Mouse (Mus musculus) hindbrain, embryonic 14.5 days (tissue): ENCODE results near the gene Gm1043. TPM values are rescaled to one million over a fixed set of nuclear protein-coding genes. Genes with fewer than 3 reads are reported as not detected.

ENCODE experiments used
- ATAC-seq: fragments of 200-750 bp; cut with Nextera tagmentation; 2 replicates; pipeline ENCODE4 v1.8.0; 2017; ENCODE audit warnings: moderate number of reproducible peaks, mild to moderate bottlenecking, moderate TSS enrichment, moderate library complexity; ENCODE audit not compliant: low FRiP score
- DNase-seq: peaks from one replicate; pipeline ENCODE4 v3.0.0-alpha.2; 2015; ENCODE audit warnings: low spot score
- H3K27ac ChIP-seq: fragments of 300-500 bp; sonication (generic); 2 replicates; pipeline ENCODE4 v1.5.1; 2014; ENCODE audit warnings: mild to moderate bottlenecking, moderate library complexity
- H3K27me3 ChIP-seq: fragments of 300-500 bp; sonication (generic); 2 replicates; pipeline ENCODE4 v1.6.1; 2014; ENCODE audit warnings: mild to moderate bottlenecking, low read length, mixed read lengths; ENCODE audit not compliant: control insufficient read depth, insufficient read depth
- H3K36me3 ChIP-seq: fragments of 300-500 bp; sonication (generic); replicated peaks from 2 replicates; pipeline ENCODE4 v1.6.1; 2014; ENCODE audit not compliant: control insufficient read depth, insufficient read depth
- H3K4me1 ChIP-seq: fragments of 300-500 bp; sonication (generic); replicated peaks from 2 replicates; pipeline ENCODE4 v1.6.1; 2014; ENCODE audit warnings: antibody characterized with exemption, low read length, mixed read lengths; ENCODE audit not compliant: control insufficient read depth, insufficient read depth
- H3K4me2 ChIP-seq: fragments of 300-500 bp; sonication (generic); replicated peaks from 2 replicates; pipeline ENCODE4 v1.6.1; 2014; ENCODE audit warnings: mild to moderate bottlenecking, moderate library complexity
- H3K4me3 ChIP-seq: fragments of 300-500 bp; sonication (generic); replicated peaks from 2 replicates; pipeline ENCODE4 v1.5.1; 2014; ENCODE audit warnings: mild to moderate bottlenecking, low read length
- H3K9ac ChIP-seq: fragments of 300-500 bp; sonication (generic); 2 replicates; pipeline ENCODE4 v1.6.1; 2014
- H3K9me3 ChIP-seq: fragments of 300-500 bp; sonication (generic); 2 replicates; pipeline ENCODE4 v1.6.1; 2016; ENCODE audit warnings: low read length; ENCODE audit not compliant: control insufficient read depth
- WGBS: fragments of 180-500 bp; shearing (Covaris S2); extraction: QIAGEN DNeasy Blood & Tissue Kit; methylation state at CpG from one replicate; pipeline ENCODE4 v1.1.7; 2014; 5-methylcytosine and 5-hydroxymethylcytosine counted together
- polyA plus RNA-seq: library from polyadenylated mRNA; unstranded; fragments of >200 nt; fragmentation: Nextera tagmentation; extraction: Ambion mirVana; gene quantifications from 2 replicates; pipeline ENCODE4 v1.2.1, GENCODE M21; 2014

Gm1043 gene
- polyA plus RNA-seq, 1 experiment from 2014 or later: 2.0 TPM

- DNase-seq (no peak), ATAC-seq (no peak)
- Histone ChIP-seq H3K9ac (no peak overlapping the region), H3K4me1 (peaks cover 9% of the 10 kb centered on the region; the same call in 1 of the 2 replicates), H3K4me2 (no peak overlapping the region), H3K9me3 (no peaks in the 10 kb centered on the region), H3K27ac (no peak overlapping the region), H3K27me3 (no peaks in the 10 kb centered on the region), H3K36me3 (peaks cover 12% of the 10 kb centered on the region), H3K4me3 (no peak overlapping the region)
- WGBS: 76% methylated on average over 7 of the region's 7 CpGs
Observed at GRCm38 (mm10) chr5:37083209-37083770, 1.9 kb upstream of the Gm1043 start.

- ATAC-seq: no peak
- Histone ChIP-seq H3K4me2 (no peak overlapping the region), H3K4me3 (no peak overlapping the region), H3K4me1 (peaks cover 9% of the 10 kb centered on the region; the same call in 1 of the 2 replicates), H3K9ac (no peak overlapping the region), H3K9me3 (no peaks in the 10 kb centered on the region), H3K36me3 (peaks cover 12% of the 10 kb centered on the region), H3K27me3 (no peaks in the 10 kb centered on the region), H3K27ac (no peak overlapping the region)
- 86% methylated on average over 9 of the region's 9 CpGs for WGBS
- DNase-seq: no peak
Observed at GRCm38 (mm10) chr5:37083850-37084249, 1.3 kb upstream of the Gm1043 start.

- no peak for ATAC-seq
- Histone ChIP-seq H3K4me2 (no peak overlapping the region), H3K27ac (no peak overlapping the region), H3K27me3 (peaks cover 8% of the 10 kb centered on the region), H3K9me3 (no peaks in the 10 kb centered on the region), H3K4me3 (no peak overlapping the region), H3K36me3 (peaks cover 12% of the 10 kb centered on the region), H3K9ac (no peak overlapping the region), H3K4me1 (peaks cover 9% of the 10 kb centered on the region; the same call in 1 of the 2 replicates)
- no peak for DNase-seq
- WGBS: 77% methylated on average over 3 of the region's 3 CpGs
Observed at GRCm38 (mm10) chr5:37085918-37086317, 748 bp downstream of the Gm1043 start.

GRCm38 (mm10) chr5:37087786-37088185 is 2.6 kb downstream of the Gm1043 start:
- Histone ChIP-seq H3K9me3 (no peaks in the 10 kb centered on the region), H3K27me3 (peaks cover 23% of the 10 kb centered on the region), H3K27ac (no peak overlapping the region), H3K9ac (no peak overlapping the region), H3K4me2 (no peak overlapping the region), H3K4me3 (no peak overlapping the region), H3K4me1 (peaks cover 6% of the 10 kb centered on the region), H3K36me3 (peaks cover 17% of the 10 kb centered on the region)
- DNase-seq: no peak
- 46% methylated on average over 2 of the region's 2 CpGs for WGBS
- ATAC-seq: no peak

- Histone ChIP-seq H3K4me1 (peaks cover 6% of the 10 kb centered on the region), H3K9me3 (no peaks in the 10 kb centered on the region), H3K4me2 (no peak overlapping the region), H3K36me3 (peaks cover 17% of the 10 kb centered on the region), H3K27me3 (peaks cover 25% of the 10 kb centered on the region), H3K27ac (no peak overlapping the region), H3K4me3 (no peak overlapping the region), H3K9ac (no peak overlapping the region)
- DNase-seq (no peak), ATAC-seq (no peak)
- WGBS: 39% methylated on average over 1 of the region's 1 CpGs
Observed at GRCm38 (mm10) chr5:37088342-37089108, 3.4 kb downstream of the Gm1043 start.

- ATAC-seq: peak; percentile 74
- Histone ChIP-seq H3K9ac (peak overlapping the region; percentile 47), H3K36me3 (peaks cover 5% of the 10 kb centered on the region; the same call in 1 of the 2 replicates), H3K4me1 (peaks cover 6% of the 10 kb centered on the region), H3K27me3 (peaks cover 25% of the 10 kb centered on the region), H3K4me2 (peak overlapping the region; percentile 57), H3K9me3 (no peaks in the 10 kb centered on the region), H3K4me3 (peak overlapping the region; percentile 20), H3K27ac (no peak overlapping the region)
- under 1% methylated on average over 47 of the region's 47 CpGs for WGBS
- DNase-seq: peak; percentile 65
Observed at GRCm38 (mm10) chr5:37091171-37091628, 6.0 kb downstream of the Gm1043 start.

- WGBS: 87% methylated on average over 5 of the region's 5 CpGs
- no peak for ATAC-seq
- Histone ChIP-seq H3K4me3 (no peak overlapping the region), H3K9me3 (no peaks in the 10 kb centered on the region), H3K27ac (no peak overlapping the region), H3K27me3 (peaks cover 24% of the 10 kb centered on the region), H3K36me3 (0 out of 2 replicates have a peak, but pooled peaks cover 5% of the 10 kb centered on the region), H3K9ac (no peak overlapping the region), H3K4me2 (no peak overlapping the region), H3K4me1 (peaks cover 6% of the 10 kb centered on the region)
- no peak for DNase-seq
Observed at GRCm38 (mm10) chr5:37094941-37095340, 9.8 kb downstream of the Gm1043 start.

- ATAC-seq: no peak
- Histone ChIP-seq H3K9me3 (no peaks in the 10 kb centered on the region), H3K36me3 (no peaks in the 10 kb centered on the region; the same call in 1 of the 2 replicates), H3K4me2 (no peak overlapping the region), H3K4me3 (no peak overlapping the region), H3K4me1 (no peaks in the 10 kb centered on the region), H3K27me3 (peaks cover 4% of the 10 kb centered on the region; the same call in 1 of the 2 replicates), H3K9ac (no peak overlapping the region), H3K27ac (no peak overlapping the region)
- WGBS: 63% methylated on average over 6 of the region's 6 CpGs
- no peak for DNase-seq
Observed at GRCm38 (mm10) chr5:37097591-37097990, 12.4 kb downstream of the Gm1043 start.

- Histone ChIP-seq H3K9ac (no peak overlapping the region), H3K4me2 (no peak overlapping the region), H3K36me3 (peaks cover 6% of the 10 kb centered on the region), H3K4me1 (0 out of 2 replicates have a peak, but pooled peaks cover 7% of the 10 kb centered on the region), H3K4me3 (no peak overlapping the region), H3K27me3 (no peaks in the 10 kb centered on the region), H3K9me3 (no peaks in the 10 kb centered on the region), H3K27ac (no peak overlapping the region)
- WGBS: 65% methylated on average over 5 of the region's 5 CpGs
- ATAC-seq (no peak), DNase-seq (no peak)
Observed at GRCm38 (mm10) chr5:37100813-37101212, 15.6 kb downstream of the Gm1043 start.
